Mouse (Mus musculus) spleen, adult 2 months (tissue): ENCODE results near the gene Gpr158. TPM values are rescaled to one million over a fixed set of nuclear protein-coding genes. Genes with fewer than 3 reads are reported as not detected.

ENCODE experiments used
- DNase-seq, 2 experiments: peaks; one replicate each; pipeline versions ENCODE4 v3.0.0 to v3.0.0-alpha.2; 2012 to 2021; ENCODE audit warnings: low spot score in 2 of 2, low read depth in 1 of 2
- H3K27ac ChIP-seq: fragments of 200-500 bp; 2 replicates; pipeline ENCODE4 v1.5.1; 2012; ENCODE audit warnings: low read length, inconsistent platforms; ENCODE audit not compliant: insufficient read depth
- H3K27me3 ChIP-seq: fragments of 200-500 bp; 2 replicates; pipeline ENCODE4 v1.6.1; 2012; ENCODE audit warnings: mild to moderate bottlenecking, moderate library complexity, low read length, inconsistent platforms; ENCODE audit not compliant: control insufficient read depth, insufficient read depth
- H3K36me3 ChIP-seq: fragments of 200-500 bp; 2 replicates; pipeline ENCODE4 v1.6.1; 2012; ENCODE audit warnings: mild to moderate bottlenecking, low read length, inconsistent platforms; ENCODE audit not compliant: control insufficient read depth, insufficient read depth
- H3K4me1 ChIP-seq: fragments of 200-500 bp; 2 replicates; pipeline ENCODE4 v1.6.1; 2011; ENCODE audit warnings: inconsistent platforms; ENCODE audit not compliant: control insufficient read depth, insufficient read depth, insufficient read length
- H3K4me3 ChIP-seq: fragments of 200-500 bp; 2 replicates; pipeline ENCODE4 v1.5.1; 2011; ENCODE audit warnings: mild to moderate bottlenecking, inconsistent platforms; ENCODE audit not compliant: insufficient read depth, insufficient read length; ENCODE audit errors: extremely low read depth
- CTCF ChIP-seq: fragments of 200-500 bp; IDR thresholded peaks from 2 replicates; pipeline ENCODE4 v1.5.1; 2011; ENCODE audit warnings: mild to moderate bottlenecking, inconsistent platforms; ENCODE audit not compliant: insufficient read depth, insufficient read length, insufficient replicate concordance; ENCODE audit errors: extremely low read depth
- POLR2A ChIP-seq: fragments of 200-500 bp; IDR thresholded peaks from 2 replicates; pipeline ENCODE4 v1.6.1; 2011; ENCODE audit warnings: low read depth, low read length, inconsistent platforms
- WGBS: fragments of 180-500 bp; shearing (Covaris S2); methylation state at CpG from one replicate; pipeline ENCODE4 v1.1.7; 2018; 5-methylcytosine and 5-hydroxymethylcytosine counted together
- polyA plus RNA-seq: library from polyadenylated mRNA; depleted of rRNA; stranded (reverse); fragments of >200 nt; gene quantifications from 2 replicates; pipeline ENCODE4 v1.2.3, GENCODE M21; 2012

Gene Gpr158
- polyA plus RNA-seq, 1 experiment: not detected

- TF ChIP-seq POLR2A: no peak
- no peak for TF ChIP-seq CTCF
- Histone ChIP-seq H3K36me3 (no peaks in the 10 kb centered on the region), H3K27me3 (no peaks in the 10 kb centered on the region), H3K4me3 (no peak overlapping the region), H3K4me1 (no peaks in the 10 kb centered on the region), H3K27ac (no peak overlapping the region)
- 67% methylated on average over 6 of the region's 6 CpGs for WGBS
- DNase-seq: no peak
These were observed 251.8 kb downstream of the Gpr158 start for GRCm38 (mm10) chr2:21619180-21619579.

GRCm38 (mm10) chr2:21632136-21632535, 264.8 kb downstream of the Gpr158 start:
- no peak for DNase-seq
- no peak for TF ChIP-seq CTCF
- no peak for TF ChIP-seq POLR2A
- Histone ChIP-seq H3K27me3 (no peaks in the 10 kb centered on the region), H3K27ac (no peak overlapping the region), H3K36me3 (no peaks in the 10 kb centered on the region), H3K4me3 (no peak overlapping the region), H3K4me1 (no peaks in the 10 kb centered on the region)
- 66% methylated on average over 1 of the region's 1 CpGs for WGBS

GRCm38 (mm10) chr2:21665721-21666120, 298.4 kb downstream of the Gpr158 start:
- 72% methylated on average over 4 of the region's 4 CpGs for WGBS

GRCm38 (mm10) chr2:21676084-21676838, 308.9 kb downstream of the Gpr158 start:
- H3K27me3 ChIP-seq: no peaks in the 10 kb centered on the region
- H3K4me1 ChIP-seq: no peaks in the 10 kb centered on the region
- no peak overlapping the region for H3K27ac ChIP-seq
- no peaks in the 10 kb centered on the region for H3K36me3 ChIP-seq
- TF ChIP-seq CTCF: no peak
- TF ChIP-seq POLR2A: no peak
- whole genome bisulfite sequencing: 89% methylated on average over 4 of the region's 4 CpGs
- H3K4me3 ChIP-seq: no peak overlapping the region
- no peak for DNase-seq

More at GRCm38 (mm10) chr2:21665721-21666120, 298.4 kb downstream of the Gpr158 start:
- TF ChIP-seq POLR2A: no peak
- no peak for TF ChIP-seq CTCF
- Histone ChIP-seq H3K4me3 (no peak overlapping the region), H3K36me3 (no peaks in the 10 kb centered on the region), H3K27ac (no peak overlapping the region), H3K4me1 (no peaks in the 10 kb centered on the region), H3K27me3 (no peaks in the 10 kb centered on the region)
- no peak for DNase-seq

GRCm38 (mm10) chr2:21676839-21677123, 309.4 kb downstream of the Gpr158 start:
- TF ChIP-seq POLR2A (no peak), CTCF (no peak)
- no peak for DNase-seq
- Histone ChIP-seq H3K36me3 (no peaks in the 10 kb centered on the region), H3K4me3 (no peak overlapping the region), H3K27me3 (no peaks in the 10 kb centered on the region), H3K27ac (no peak overlapping the region), H3K4me1 (no peaks in the 10 kb centered on the region)
- 83% methylated on average over 2 of the region's 2 CpGs for WGBS

GRCm38 (mm10) chr2:21680735-21681270, 313.5 kb downstream of the Gpr158 start:
- WGBS: 84% methylated on average over 1 of the region's 1 CpGs
- no peaks in the 10 kb centered on the region for H3K4me1 ChIP-seq
- H3K27me3 ChIP-seq: no peaks in the 10 kb centered on the region
- no peak overlapping the region for H3K4me3 ChIP-seq
- TF ChIP-seq CTCF (no peak), POLR2A (no peak)
- no peak for DNase-seq
- no peak overlapping the region for H3K27ac ChIP-seq
- H3K36me3 ChIP-seq: no peaks in the 10 kb centered on the region

- no peaks in the 10 kb centered on the region for H3K27me3 ChIP-seq
- no peaks in the 10 kb centered on the region for H3K4me1 ChIP-seq
- TF ChIP-seq CTCF (no peak), POLR2A (no peak)
- no peak for DNase-seq
- WGBS: 86% methylated on average over 3 of the region's 3 CpGs
- no peak overlapping the region for H3K27ac ChIP-seq
- no peaks in the 10 kb centered on the region for H3K36me3 ChIP-seq
- no peak overlapping the region for H3K4me3 ChIP-seq
These were observed 317.4 kb downstream of the Gpr158 start for GRCm38 (mm10) chr2:21684736-21685135.
